Mouse (Mus musculus): ENCODE measurements around the gene Gm6268. TPM values are rescaled to one million over a fixed set of nuclear protein-coding genes. Genes with fewer than 3 reads are reported as not detected.

The Gm6268 gene
- polyA plus RNA-seq, 1 experiment, result not detected

GRCm38 (mm10) chrX:36437932-36438331 lies 36.9 kb downstream of the Gm6268 start:
- H3K4me3 ChIP-seq (replicated peaks), result no peak overlapping the region

More at GRCm38 (mm10) chrX:36437932-36438331, 36.9 kb downstream of the Gm6268 start:
- no peak for TF ChIP-seq TAL1 (IDR thresholded peaks at IDR 0.05; ENCODE audit: low read length)
- no peak for TF ChIP-seq GATA1 (IDR thresholded peaks at IDR 0.05; ENCODE audit: low read length)
- H3K4me1 ChIP-seq (ENCODE audit: control insufficient read depth), result no peaks in the 10 kb centered on the region
- no peaks in the 10 kb centered on the region for H3K9me3 ChIP-seq (ENCODE audit: control insufficient read depth, low read length)
- no peaks in the 10 kb centered on the region for H3K27me3 ChIP-seq (ENCODE audit: control insufficient read depth)
- no peaks in the 10 kb centered on the region for H3K36me3 ChIP-seq (ENCODE audit: control insufficient read depth)

Other genes starting within 250 kb of the Gm6268 start
- gene Zcchc12, start 205.4 kb upstream of the Gm6268 start, polyA plus RNA-seq (2012), result not detected in 2 replicates
- gene Lonrf3, start 72.9 kb upstream of the Gm6268 start, polyA plus RNA-seq (2012), result not detected in 2 replicates
- gene Gm14569, start 90.5 kb downstream of the Gm6268 start, polyA plus RNA-seq (2012), result not detected in 2 replicates
- 1.6 and 1.9 TPM in 2 replicates for gene Pgrmc1, start 196.9 kb downstream of the Gm6268 start, polyA plus RNA-seq (2012)
- gene Akap17b, start 244.1 kb downstream of the Gm6268 start, polyA plus RNA-seq (2012), result 0.07 TPM in 1 of 2 replicates, not detected in the other